Mouse (Mus musculus) MEL (cell line): ENCODE measurements at regions not wholly inside any gene's neighbourhood (a gene's known extent, or its start where the extent isn't known, plus 50 kb on each side); places are given as distances from the start of the nearest gene placed in this dataset.

Experiments used
- DNase-seq: peaks from one replicate; pipeline ENCODE4 v3.0.0; 2011; ENCODE audit warnings: low read depth, low spot score
- H3K27ac ChIP-seq: 2 replicates; pipeline ENCODE4 v1.5.1; 2012; ENCODE audit warnings: low read depth, mild to moderate bottlenecking, control low read depth, low read length, moderate library complexity; ENCODE audit not compliant: control insufficient read depth
- H3K27me3 ChIP-seq, 2 experiments: fragments of 150-350 bp in 1 of 2; sonication (generic) in 1 of 2; 2 replicates each; pipeline ENCODE4 v1.6.1; 2012; ENCODE audit warnings: low read length in 2 of 2, mild to moderate bottlenecking in 2 of 2, improper control_type of control experiment in 1 of 2, moderate library complexity in 1 of 2; ENCODE audit not compliant: insufficient read depth in 2 of 2, control insufficient read depth in 1 of 2
- H3K36me3 ChIP-seq, 2 experiments: 2 replicates each; pipeline ENCODE4 v1.6.1; 2012 to 2014; ENCODE audit warnings: low read length in 2 of 2, improper control_type of control experiment in 1 of 2, inconsistent platforms in 1 of 2, mild to moderate bottlenecking in 1 of 2; ENCODE audit not compliant: insufficient read depth in 2 of 2, control insufficient read depth in 1 of 2
- H3K4me1 ChIP-seq, 2 experiments: fragments of 150-350 bp in 1 of 2; sonication (generic) in 1 of 2; 2 replicates each; pipeline ENCODE4 v1.6.1; 2012; ENCODE audit warnings: low read length in 2 of 2, improper control_type of control experiment in 1 of 2, mild to moderate bottlenecking in 1 of 2; ENCODE audit not compliant: insufficient read depth in 2 of 2, control insufficient read depth in 1 of 2
- H3K4me3 ChIP-seq, 2 experiments: fragments of 150-350 bp in 1 of 2; sonication (generic) in 1 of 2; 2 replicates each; pipeline ENCODE4 v1.5.1; 2012; ENCODE audit warnings: low read depth in 2 of 2, low read length in 2 of 2, mild to moderate bottlenecking in 2 of 2, moderate library complexity in 2 of 2, control low read depth in 1 of 2, improper control_type of control experiment in 1 of 2; ENCODE audit not compliant: control insufficient read depth in 1 of 2, insufficient read depth in 1 of 2
- H3K79me2 ChIP-seq: 2 replicates; pipeline ENCODE4 v1.6.1; 2012; ENCODE audit warnings: mild to moderate bottlenecking, low read length, moderate library complexity; ENCODE audit not compliant: control insufficient read depth, poor library complexity, insufficient read depth
- H3K9ac ChIP-seq: 2 replicates; pipeline ENCODE4 v1.6.1; 2012; ENCODE audit warnings: low read depth, mild to moderate bottlenecking, control low read depth, low read length, moderate library complexity; ENCODE audit not compliant: control insufficient read depth, poor library complexity, severe bottlenecking
- H3K9me3 ChIP-seq: fragments of 150-350 bp; sonication (generic); replicated peaks from 2 replicates; pipeline ENCODE4 v1.6.1; 2012; ENCODE audit warnings: mild to moderate bottlenecking, low read length, improper control_type of control experiment, moderate library complexity; ENCODE audit not compliant: insufficient read depth
- BHLHE40 ChIP-seq: IDR thresholded peaks from 2 replicates; pipeline ENCODE4 v1.6.1; 2012; ENCODE audit warnings: low read depth, mild to moderate bottlenecking, inconsistent platforms, low read length, improper control_type of control experiment, borderline replicate concordance
- CHD1 ChIP-seq: IDR thresholded peaks from 2 replicates; pipeline ENCODE4 v1.6.1; 2012; ENCODE audit warnings: low read depth, mild to moderate bottlenecking, inconsistent platforms, low read length, improper control_type of control experiment
- CTCF ChIP-seq, 3 experiments: IDR thresholded peaks in 2 of 3; conservative IDR thresholded peaks in 1 of 3; 2 replicates each; pipeline ENCODE4 v1.5.1; 2011 to 2012; ENCODE audit warnings: low read length in 3 of 3, low read depth in 2 of 3, mild to moderate bottlenecking in 2 of 3, improper control_type of control experiment in 1 of 3, inconsistent platforms in 1 of 3, mixed read lengths in 1 of 3, moderate library complexity in 1 of 3; ENCODE audit not compliant: control insufficient read depth in 1 of 3, insufficient read depth in 1 of 3, poor library complexity in 1 of 3, severe bottlenecking in 1 of 3
- E2F4 ChIP-seq: IDR thresholded peaks from 2 replicates; pipeline ENCODE4 v1.6.1; 2011; ENCODE audit warnings: low read depth, low read length, improper control_type of control experiment, borderline replicate concordance
- ETS1 ChIP-seq: IDR thresholded peaks from 2 replicates; pipeline ENCODE4 v1.6.1; 2012; ENCODE audit warnings: low read depth, mild to moderate bottlenecking, inconsistent platforms, low read length, improper control_type of control experiment, moderate library complexity
- GABPA ChIP-seq: IDR thresholded peaks from 2 replicates; pipeline ENCODE4 v1.6.1; 2012; ENCODE audit warnings: low read depth, mild to moderate bottlenecking, inconsistent platforms, low read length, improper control_type of control experiment, moderate library complexity
- HCFC1 ChIP-seq: IDR thresholded peaks from 2 replicates; pipeline ENCODE4 v1.6.1; 2012; ENCODE audit warnings: low read depth, mild to moderate bottlenecking, inconsistent platforms, low read length, improper control_type of control experiment, moderate library complexity
- JUND ChIP-seq: IDR thresholded peaks from 2 replicates; pipeline ENCODE4 v1.6.1; 2011; ENCODE audit warnings: low read depth, mild to moderate bottlenecking, improper control_type of control experiment, low read length
- MAFK ChIP-seq: IDR thresholded peaks from 2 replicates; pipeline ENCODE4 v1.6.1; 2011; ENCODE audit warnings: low read depth, mild to moderate bottlenecking, low read length, improper control_type of control experiment, borderline replicate concordance
- MYB ChIP-seq: IDR thresholded peaks from 2 replicates; pipeline ENCODE4 v1.6.1; 2011; ENCODE audit warnings: mild to moderate bottlenecking, low read depth, low read length, improper control_type of control experiment
- MYC ChIP-seq: IDR thresholded peaks from 2 replicates; pipeline ENCODE4 v1.6.1; 2011; ENCODE audit warnings: low read depth, mild to moderate bottlenecking, low read length, improper control_type of control experiment, moderate library complexity
- NELFE ChIP-seq: IDR thresholded peaks from 2 replicates; pipeline ENCODE4 v1.6.1; 2011; ENCODE audit warnings: low read depth, low read length, improper control_type of control experiment
- NRF1 ChIP-seq: IDR thresholded peaks from 2 replicates; pipeline ENCODE4 v1.6.1; 2014; ENCODE audit warnings: low read depth, mild to moderate bottlenecking, inconsistent platforms, low read length, improper control_type of control experiment, moderate library complexity; ENCODE audit not compliant: poor library complexity, insufficient read depth, severe bottlenecking
- POLR2A ChIP-seq, 2 experiments: IDR thresholded peaks; 2 replicates each; pipeline ENCODE4 v1.6.1; 2011 to 2012; ENCODE audit warnings: low read length in 2 of 2, mild to moderate bottlenecking in 2 of 2, control low read depth in 1 of 2, improper control_type of control experiment in 1 of 2, low read depth in 1 of 2, moderate library complexity in 1 of 2; ENCODE audit not compliant: control insufficient read depth in 1 of 2, insufficient read depth in 1 of 2, poor library complexity in 1 of 2
- POLR2AphosphoS2 ChIP-seq: IDR thresholded peaks from 2 replicates; pipeline ENCODE4 v1.6.1; 2011; ENCODE audit warnings: low read length, improper control_type of control experiment
- POLR2AphosphoS5 ChIP-seq: IDR thresholded peaks from 2 replicates; pipeline ENCODE4 v1.6.1; 2012; ENCODE audit warnings: low read depth, borderline replicate concordance, mild to moderate bottlenecking, inconsistent platforms, low read length, moderate library complexity, mixed read lengths
- RAD21 ChIP-seq: IDR thresholded peaks from 2 replicates; pipeline ENCODE4 v1.6.1; 2011; ENCODE audit warnings: mild to moderate bottlenecking, low read depth, low read length, improper control_type of control experiment
- RCOR1 ChIP-seq: IDR thresholded peaks from 2 replicates; pipeline ENCODE4 v1.6.1; 2012; ENCODE audit warnings: low read depth, mild to moderate bottlenecking, inconsistent platforms, low read length, improper control_type of control experiment
- SIN3A ChIP-seq: IDR thresholded peaks from 2 replicates; pipeline ENCODE4 v1.6.1; 2012; ENCODE audit warnings: low read length, improper control_type of control experiment, inconsistent platforms
- TAL1 ChIP-seq: IDR thresholded peaks from 2 replicates; pipeline ENCODE4 v1.6.1; 2012; ENCODE audit warnings: mild to moderate bottlenecking, inconsistent platforms, low read length, moderate library complexity, mixed read lengths
- TBP ChIP-seq: IDR thresholded peaks from 2 replicates; pipeline ENCODE4 v1.8.0; 2011; ENCODE audit warnings: low read depth, low read length, improper control_type of control experiment
- TCF12 ChIP-seq: IDR thresholded peaks from 2 replicates; pipeline ENCODE4 v1.6.1; 2014; ENCODE audit warnings: low read depth, mild to moderate bottlenecking, inconsistent platforms, low read length, improper control_type of control experiment, moderate library complexity
- USF1 ChIP-seq: IDR thresholded peaks from 2 replicates; pipeline ENCODE4 v1.6.1; 2014; ENCODE audit warnings: low read depth, mild to moderate bottlenecking, inconsistent platforms, low read length, improper control_type of control experiment, moderate library complexity
- USF2 ChIP-seq, 2 experiments: IDR thresholded peaks; 2 replicates each; pipeline ENCODE4 v1.6.1; 2011 to 2012; ENCODE audit warnings: improper control_type of control experiment in 2 of 2, low read length in 2 of 2, borderline replicate concordance in 1 of 2, inconsistent platforms in 1 of 2, low read depth in 1 of 2, mild to moderate bottlenecking in 1 of 2; ENCODE audit not compliant: insufficient read depth in 1 of 2
- ZC3H11A ChIP-seq: IDR thresholded peaks from 2 replicates; pipeline ENCODE4 v1.6.1; 2012; ENCODE audit warnings: low read depth, mild to moderate bottlenecking, inconsistent platforms, low read length, improper control_type of control experiment
- ZMIZ1 ChIP-seq: IDR thresholded peaks from 2 replicates; pipeline ENCODE4 v1.6.1; 2012; ENCODE audit warnings: low read depth, mild to moderate bottlenecking, inconsistent platforms, low read length, improper control_type of control experiment, moderate library complexity
- ZNF384 ChIP-seq: IDR thresholded peaks from 2 replicates; pipeline ENCODE4 v1.6.1; 2012; ENCODE audit warnings: low read depth, mild to moderate bottlenecking, inconsistent platforms, low read length, improper control_type of control experiment

GRCm38 (mm10) chr8:109395133-109395855 lies 98.5 kb upstream of the Pmfbp1 start:
- H3K9me3 ChIP-seq, result no peaks in the 10 kb centered on the region
- TF ChIP-seq RAD21 (no peak), TCF12 (no peak), NELFE (no peak), MAFK (no peak), ZMIZ1 (no peak), POLR2A (IDR thresholded peaks at IDR 0.05; ENCODE audit: control insufficient read depth in 1 of 2, insufficient read depth in 1 of 2, low read depth in 1 of 2, low read length in 2 of 2, poor library complexity in 1 of 2) (no peak), POLR2AphosphoS5 (no peak), CTCF (IDR thresholded peaks at IDR 0.05 in 2 of 3, conservative IDR thresholded peaks at IDR 0.05 in 1 of 3; ENCODE audit: control insufficient read depth in 1 of 3, insufficient read depth in 1 of 3, low read depth in 2 of 3, low read length in 3 of 3, poor library complexity in 1 of 3, severe bottlenecking in 1 of 3) (no peak), USF1 (no peak), CHD1 (no peak), TAL1 (no peak), ETS1 (no peak), RCOR1 (no peak), MYB (no peak), ZNF384 (no peak), MYC (no peak), TBP (no peak), ZC3H11A (no peak), E2F4 (no peak), USF2 (IDR thresholded peaks at IDR 0.05; ENCODE audit: borderline replicate concordance in 1 of 2, insufficient read depth in 1 of 2, low read depth in 1 of 2, low read length in 2 of 2) (no peak)
- no peaks in the 10 kb centered on the region for H3K27me3 ChIP-seq
- H3K27ac ChIP-seq, result no peak overlapping the region
- H3K9ac ChIP-seq, result no peak overlapping the region
- DNase-seq, result no peak
- no peaks in the 10 kb centered on the region for H3K36me3 ChIP-seq
- no peak overlapping the region for H3K4me3 ChIP-seq
- H3K4me1 ChIP-seq, result no peaks in the 10 kb centered on the region
- no peaks in the 10 kb centered on the region for H3K79me2 ChIP-seq

- H3K79me2 ChIP-seq, result no peaks in the 10 kb centered on the region
- DNase-seq, result no peak
These were observed 94.2 kb upstream of the Pmfbp1 start for GRCm38 (mm10) chr8:109399616-109400015.

More at GRCm38 (mm10) chr8:109399616-109400015, 94.2 kb upstream of the Pmfbp1 start:
- no peak overlapping the region for H3K9ac ChIP-seq
- H3K9me3 ChIP-seq, result no peaks in the 10 kb centered on the region
- no peaks in the 10 kb centered on the region for H3K4me1 ChIP-seq
- H3K27ac ChIP-seq, result no peak overlapping the region
- no peaks in the 10 kb centered on the region for H3K36me3 ChIP-seq
- H3K4me3 ChIP-seq, result no peak overlapping the region
- TF ChIP-seq BHLHE40 (no peak), TAL1 (no peak), GABPA (no peak), CTCF (IDR thresholded peaks at IDR 0.05 in 2 of 3, conservative IDR thresholded peaks at IDR 0.05 in 1 of 3; ENCODE audit: control insufficient read depth in 1 of 3, insufficient read depth in 1 of 3, low read depth in 2 of 3, low read length in 3 of 3, poor library complexity in 1 of 3, severe bottlenecking in 1 of 3) (no peak), SIN3A (no peak), POLR2AphosphoS2 (no peak), HCFC1 (no peak), NRF1 (no peak), E2F4 (no peak), JUND (no peak), CHD1 (no peak)
- no peaks in the 10 kb centered on the region for H3K27me3 ChIP-seq
